Mouse (Mus musculus): ENCODE measurements around the gene Vat1. TPM values are rescaled to one million over a fixed set of nuclear protein-coding genes. Genes with fewer than 3 reads are reported as not detected.

The Vat1 gene
- polyA plus RNA-seq (2015; fragmentation: Nextera tagmentation; extraction: Ambion mirVana) = 21.8 and 28.0 TPM in 2 replicates

GRCm38 (mm10) chr11:101465869-101466551 lies at the start of gene Vat1:
Gene Vat1 (minus strand): TSS chr11:101466230.

GRCm38 (mm10) chr11:101464211-101465100 lies 1.6 kb downstream of the Vat1 start, which contains the start of gene Rnd2:
Gene Rnd2 (plus strand): TSS chr11:101464999.

GRCm38 (mm10) chr11:101448274-101448746 lies 17.7 kb downstream of the Vat1 start, which contains the start of gene Ifi35:
Gene Ifi35 (plus strand): TSS chr11:101448407.

GRCm38 (mm10) chr11:101442127-101442693 lies 23.8 kb downstream of the Vat1 start, which contains the start of gene Rpl27:
Gene Rpl27 (plus strand): TSS chr11:101442298.

GRCm38 (mm10) chr11:101424925-101425813 lies 40.9 kb downstream of the Vat1 start, which contains the start of the genes Rundc1 and Ptges3l:
Gene Rundc1 (plus strand): TSS chr11:101425085.
Gene Ptges3l (minus strand): TSS chr11:101425333.

GRCm38 (mm10) chr11:101424105-101424851 lies 41.8 kb downstream of the Vat1 start, which contains the start of gene Gm27029:
Gene Gm27029 (minus strand): TSS chr11:101424796.

GRCm38 (mm10) chr11:101417101-101417855 lies 48.8 kb downstream of the Vat1 start, which contains the start of gene Aarsd1:
Gene Aarsd1 (minus strand): TSS chr11:101417615.

Other genes starting within 250 kb of the Vat1 start
- gene Ezh1, start 239.8 kb downstream of the Vat1 start, polyA plus RNA-seq (2015; fragmentation: Nextera tagmentation; extraction: Ambion mirVana) = 9.0 and 10.7 TPM in 2 replicates
- 77.1 and 98.8 TPM in 2 replicates for gene Ramp2, start 220.2 kb downstream of the Vat1 start, polyA plus RNA-seq (2015; fragmentation: Nextera tagmentation; extraction: Ambion mirVana)
- 92.3 and 92.9 TPM in 2 replicates for gene Vps25, start 212.5 kb downstream of the Vat1 start, polyA plus RNA-seq (2015; fragmentation: Nextera tagmentation; extraction: Ambion mirVana)
- gene Wnk4, start 205.7 kb downstream of the Vat1 start, polyA plus RNA-seq (2015; fragmentation: Nextera tagmentation; extraction: Ambion mirVana) = 4.0 and 5.7 TPM in 2 replicates
- 0.61 and 0.88 TPM in 2 replicates for gene Cntd1, start 187.2 kb downstream of the Vat1 start, polyA plus RNA-seq (2015; fragmentation: Nextera tagmentation; extraction: Ambion mirVana)
- 103 and 105 TPM in 2 replicates for gene Coa3, start 187.1 kb downstream of the Vat1 start, polyA plus RNA-seq (2015; fragmentation: Nextera tagmentation; extraction: Ambion mirVana)
- gene Becn1, start 163.9 kb downstream of the Vat1 start, polyA plus RNA-seq (2015; fragmentation: Nextera tagmentation; extraction: Ambion mirVana) = 104 and 112 TPM in 2 replicates
- gene Psme3, start 150.0 kb downstream of the Vat1 start, polyA plus RNA-seq (2015; fragmentation: Nextera tagmentation; extraction: Ambion mirVana) = 134 and 137 TPM in 2 replicates
- 1.8 and 2.0 TPM in 2 replicates for gene Aoc2, start 141.2 kb downstream of the Vat1 start, polyA plus RNA-seq (2015; fragmentation: Nextera tagmentation; extraction: Ambion mirVana)
- gene Aoc3, start 135.6 kb downstream of the Vat1 start, polyA plus RNA-seq (2015; fragmentation: Nextera tagmentation; extraction: Ambion mirVana) = 0.78 and 0.86 TPM in 2 replicates
- gene G6pc, start 98.7 kb downstream of the Vat1 start, polyA plus RNA-seq (2015; fragmentation: Nextera tagmentation; extraction: Ambion mirVana) = 0.06 TPM in 1 of 2 replicates, not detected in the other
- 43.7 and 47.7 TPM in 2 replicates for gene Aarsd1, start 48.6 kb downstream of the Vat1 start, polyA plus RNA-seq (2015; fragmentation: Nextera tagmentation; extraction: Ambion mirVana)
- 2.0 and 2.8 TPM in 2 replicates for gene Gm27029, start 41.4 kb downstream of the Vat1 start, polyA plus RNA-seq (2015; fragmentation: Nextera tagmentation; extraction: Ambion mirVana)
- gene Rundc1, start 41.1 kb downstream of the Vat1 start, polyA plus RNA-seq (2015; fragmentation: Nextera tagmentation; extraction: Ambion mirVana) = 6.6 and 7.2 TPM in 2 replicates
- 2.0 and 2.4 TPM in 2 replicates for gene Ptges3l, start 40.9 kb downstream of the Vat1 start, polyA plus RNA-seq (2015; fragmentation: Nextera tagmentation; extraction: Ambion mirVana)
- gene Rpl27, start 23.9 kb downstream of the Vat1 start, polyA plus RNA-seq (2015; fragmentation: Nextera tagmentation; extraction: Ambion mirVana) = 369 and 411 TPM in 2 replicates
- gene Ifi35, start 17.8 kb downstream of the Vat1 start, polyA plus RNA-seq (2015; fragmentation: Nextera tagmentation; extraction: Ambion mirVana) = 42.2 and 52.3 TPM in 2 replicates
- gene Rnd2, start 1.2 kb downstream of the Vat1 start, polyA plus RNA-seq (2015; fragmentation: Nextera tagmentation; extraction: Ambion mirVana) = 3.2 and 5.3 TPM in 2 replicates
- 11.9 and 16.4 TPM in 2 replicates for gene Brca1, start 85.7 kb upstream of the Vat1 start, polyA plus RNA-seq (2015; fragmentation: Nextera tagmentation; extraction: Ambion mirVana)
- 29.5 and 31.5 TPM in 2 replicates for gene Nbr1, start 85.9 kb upstream of the Vat1 start, polyA plus RNA-seq (2015; fragmentation: Nextera tagmentation; extraction: Ambion mirVana)
- gene Tmem106a, start 116.0 kb upstream of the Vat1 start, polyA plus RNA-seq (2015; fragmentation: Nextera tagmentation; extraction: Ambion mirVana) = 5.6 and 7.6 TPM in 2 replicates
- 0.23 TPM in 1 of 2 replicates, not detected in the other for gene Gm11634, start 133.0 kb upstream of the Vat1 start, polyA plus RNA-seq (2015; fragmentation: Nextera tagmentation; extraction: Ambion mirVana)
- 14.6 and 19.7 TPM in 2 replicates for gene Rdm1, start 161.0 kb upstream of the Vat1 start, polyA plus RNA-seq (2015; fragmentation: Nextera tagmentation; extraction: Ambion mirVana)
- gene Arl4d, start 199.3 kb upstream of the Vat1 start, polyA plus RNA-seq (2015; fragmentation: Nextera tagmentation; extraction: Ambion mirVana) = 3.3 and 3.7 TPM in 2 replicates